Mouse (Mus musculus) embryo, embryonic 9.5 days (tissue): ENCODE measurements around the gene Nck2.

Experiments used
- DNase-seq: peaks from one replicate; pipeline ENCODE4 v3.0.0-alpha.2; 2017; ENCODE audit errors: extremely low spot score

Nck2 gene

GRCm38 (mm10) chr1:43574793-43575304 is 130.5 kb downstream of the Nck2 start:
- DNase-seq = no peak

DNA sequence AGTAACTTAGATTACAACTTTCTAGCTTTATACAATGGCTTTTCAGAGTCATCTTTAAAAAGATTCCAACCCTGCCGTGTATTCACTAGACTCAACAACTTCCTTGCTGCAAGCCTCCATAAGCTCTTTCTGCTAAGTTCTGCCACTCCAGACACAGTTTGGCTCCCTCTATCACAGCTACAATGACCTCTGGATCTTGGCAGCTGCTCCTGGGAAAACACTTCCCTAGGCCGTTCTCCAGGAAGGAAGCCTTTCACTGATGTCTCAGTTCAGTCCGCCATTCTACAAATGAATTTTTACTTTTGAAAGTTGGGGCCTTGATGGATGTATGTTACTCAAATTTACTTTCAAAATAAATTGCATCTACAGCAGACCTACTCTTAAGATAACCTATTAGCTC is 133.0 kb downstream of the Nck2 start:
- DNase-seq = no peak

- no peak for DNase-seq
Observed at GRCm38 (mm10) chr1:43583564-43583963, 139.2 kb downstream of the Nck2 start.

DNA sequence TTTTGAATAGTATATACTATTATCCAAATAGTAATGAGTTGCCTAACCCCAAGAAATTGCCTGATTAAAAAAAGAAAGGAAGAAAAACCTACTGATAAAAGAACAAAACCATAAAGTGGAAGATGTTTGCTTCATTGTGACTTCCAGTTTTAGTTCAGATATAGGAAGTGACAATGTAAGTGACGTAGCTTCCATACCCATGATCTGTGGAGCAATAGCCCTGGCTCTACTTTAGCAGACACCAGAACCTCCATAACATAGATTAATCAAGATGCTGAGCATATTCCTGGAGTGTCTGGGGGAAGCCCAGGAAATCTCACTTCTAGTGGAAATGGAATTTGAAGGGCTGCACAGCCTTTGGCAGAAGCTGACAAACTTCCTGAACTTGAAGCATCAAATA is 144.6 kb downstream of the Nck2 start:
- DNase-seq = no peak

GRCm38 (mm10) chr1:43589910-43590309 is 145.5 kb downstream of the Nck2 start:
- DNase-seq = no peak

- no peak for DNase-seq
Observed at GRCm38 (mm10) chr1:43590727-43591126, 146.3 kb downstream of the Nck2 start.

DNA sequence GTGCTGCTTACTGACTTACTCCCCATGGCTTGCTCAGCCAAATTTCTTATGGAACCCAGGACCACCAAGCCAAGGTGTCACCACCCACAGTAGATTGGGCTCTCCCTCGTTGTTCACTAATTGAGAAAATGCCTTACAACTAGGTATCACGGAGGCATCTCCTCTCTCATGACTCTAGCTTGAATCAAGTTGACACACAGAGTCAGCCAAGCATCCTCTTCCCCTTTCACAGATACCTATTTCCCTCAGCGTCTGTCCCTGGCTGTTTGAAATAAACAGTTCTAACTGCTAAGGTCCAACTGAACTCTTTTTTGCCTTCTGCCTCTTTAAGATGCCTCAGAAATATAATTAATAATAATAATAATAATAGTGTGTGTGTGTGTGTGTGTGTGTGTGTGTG is 148.7 kb downstream of the Nck2 start:
- no peak for DNase-seq

DNA sequence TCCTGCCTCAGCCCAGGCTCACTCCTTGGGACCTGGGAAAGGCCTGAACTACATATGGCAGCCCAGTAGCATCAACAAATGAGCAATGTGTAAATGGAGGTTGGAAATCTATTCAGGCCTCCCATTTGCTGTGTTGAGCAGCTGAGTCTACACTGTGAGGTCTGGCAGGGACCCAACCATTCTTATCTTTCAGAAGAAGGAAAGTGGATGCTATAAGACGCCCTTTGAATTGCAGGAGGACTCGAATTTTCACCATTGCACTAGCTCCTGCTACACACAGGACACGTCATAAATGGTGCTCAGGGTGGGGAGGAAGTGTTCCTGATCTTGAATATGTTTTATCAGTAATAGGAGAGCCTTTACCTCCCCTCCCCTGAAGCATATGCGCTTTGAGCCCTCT is 150.4 kb downstream of the Nck2 start:
- no peak for DNase-seq

DNA sequence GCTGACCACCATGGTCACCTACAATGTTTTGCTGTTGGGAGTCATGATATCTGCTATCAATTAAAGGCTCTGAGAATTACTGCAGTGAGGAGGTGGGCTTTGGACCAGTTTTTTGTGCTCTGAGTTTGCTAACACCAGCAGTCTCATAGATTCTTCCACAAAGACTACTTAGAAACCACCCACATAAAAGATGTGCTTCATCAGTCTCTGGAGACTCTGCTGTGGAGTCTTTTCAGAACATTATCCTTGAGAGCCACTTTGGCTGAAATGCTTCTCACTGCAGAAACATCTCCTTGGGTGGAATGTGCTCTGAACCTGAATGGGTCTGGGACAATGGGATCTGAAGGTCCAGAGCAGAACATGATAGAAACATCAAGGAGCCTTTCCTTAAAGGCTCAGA is 153.4 kb downstream of the Nck2 start:
- DNase-seq = no peak

- no peak for DNase-seq
Observed at GRCm38 (mm10) chr1:43599483-43599882, 155.1 kb downstream of the Nck2 start.

GRCm38 (mm10) chr1:43601054-43601453 is 156.7 kb downstream of the Nck2 start:
- no peak for DNase-seq

- no peak for DNase-seq
Observed at GRCm38 (mm10) chr1:43615948-43616347, 171.6 kb downstream of the Nck2 start.
